Mouse (Mus musculus) left cerebral cortex, adult 9 months (tissue): ENCODE measurements at regions not wholly inside any gene's neighbourhood (a gene's known extent, or its start where the extent isn't known, plus 50 kb on each side); places are given as distances from the start of the nearest gene placed in this dataset.

Experiments
- DNase-seq, 2 experiments: peaks; one replicate each; pipeline ENCODE4 v3.0.0; 2022; ENCODE audit warnings: low spot score in 2 of 2

DNA sequence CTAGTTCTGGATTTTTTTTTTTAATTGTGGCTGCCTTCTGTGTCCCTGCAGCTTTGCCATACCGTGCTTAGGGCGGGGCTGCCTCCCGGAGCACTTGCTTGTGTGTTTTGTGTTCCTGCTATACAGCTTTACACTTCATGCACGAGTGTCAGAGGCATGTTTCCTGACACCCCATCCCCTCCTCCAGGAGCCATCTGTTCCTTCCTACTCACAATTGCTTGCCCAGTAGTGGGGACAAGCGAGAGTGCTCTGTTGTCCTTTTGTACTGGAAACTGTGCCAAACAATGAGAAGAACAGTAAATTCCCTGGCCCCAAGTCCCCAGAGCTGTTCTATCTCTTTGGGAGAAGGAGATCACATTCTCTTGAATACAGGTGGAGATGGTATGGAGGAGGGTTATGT lies 53.5 kb downstream of the Csf2 start:
- DNase-seq = peak in 1 of 2 experiments; percentile 33

- no peak for DNase-seq
Measured at GRCm38 (mm10) chr11:54194733-54195132, 54.7 kb downstream of the Csf2 start.

DNA sequence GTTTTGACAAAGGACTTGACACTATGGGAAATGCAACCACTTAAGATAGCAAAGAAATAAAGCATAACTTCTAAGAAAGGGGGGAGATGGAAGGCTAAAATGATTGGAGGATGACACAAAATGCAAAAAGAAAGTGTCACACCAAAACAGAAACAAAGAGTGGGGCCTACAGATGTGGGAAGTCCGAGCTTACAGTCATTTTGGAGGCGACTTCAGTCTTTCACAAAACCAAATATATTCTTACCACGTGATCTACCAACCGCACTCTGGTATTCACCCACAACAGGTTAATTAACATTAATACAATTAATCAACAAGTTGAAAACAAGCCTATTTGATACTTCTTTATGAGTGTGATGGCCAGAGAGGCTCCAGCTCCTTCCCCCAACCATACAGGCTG lies 57.2 kb downstream of the Csf2 start:
- no peak for DNase-seq

- no peak for DNase-seq
Measured at GRCm38 (mm10) chr11:54187826-54188225, 61.6 kb downstream of the Csf2 start.

DNA sequence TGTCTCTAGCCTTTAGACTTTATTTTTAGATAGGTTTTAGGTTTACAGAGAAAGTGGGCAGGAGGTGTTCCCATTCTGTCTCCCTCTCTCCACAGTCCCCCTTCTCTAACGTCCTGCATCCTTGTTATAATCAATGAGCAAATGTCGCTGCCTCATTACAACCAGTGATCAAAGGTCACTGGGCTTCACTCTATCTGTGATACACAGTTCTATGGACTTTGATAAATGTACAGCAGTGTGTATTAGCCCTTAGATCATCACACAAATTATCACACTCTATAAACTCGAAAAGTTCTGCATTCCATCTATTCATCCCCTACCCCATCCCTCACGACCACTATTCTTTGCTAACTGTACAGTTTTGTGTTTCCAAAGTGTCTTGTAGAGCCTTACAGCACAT lies 62.1 kb downstream of the Csf2 start:
- DNase-seq = no peak

GRCm38 (mm10) chr11:54185710-54186325 lies 63.6 kb downstream of the Csf2 start:
- DNase-seq = no peak

- no peak for DNase-seq
Measured at GRCm38 (mm10) chr11:54181696-54182323, 67.7 kb downstream of the Csf2 start.
